Mouse (Mus musculus) cortical plate, adult 2 months (tissue): ENCODE results near the gene Lekr1. TPM values are rescaled to one million over a fixed set of nuclear protein-coding genes. Genes with fewer than 3 reads are reported as not detected.

Experiments used
- H3K27ac ChIP-seq: fragments of 200-500 bp; 2 replicates; pipeline ENCODE4 v1.5.1; 2012; ENCODE audit warnings: low read length, control low read depth, inconsistent platforms; ENCODE audit not compliant: insufficient read depth
- H3K4me1 ChIP-seq: fragments of 200-500 bp; 2 replicates; pipeline ENCODE4 v1.6.1; 2011; ENCODE audit warnings: low read length; ENCODE audit not compliant: control insufficient read depth, insufficient read depth
- H3K4me3 ChIP-seq: fragments of 200-500 bp; 2 replicates; pipeline ENCODE4 v1.5.1; 2011; ENCODE audit warnings: mild to moderate bottlenecking, low read length, control low read depth; ENCODE audit not compliant: insufficient read depth
- CTCF ChIP-seq: fragments of 200-500 bp; IDR thresholded peaks from 2 replicates; pipeline ENCODE4 v1.5.1; 2011; ENCODE audit warnings: mild to moderate bottlenecking, control low read depth, low read length; ENCODE audit not compliant: insufficient read depth; ENCODE audit errors: extremely low read depth
- POLR2A ChIP-seq: fragments of 200-500 bp; IDR thresholded peaks from 2 replicates; pipeline ENCODE4 v1.6.1; 2011; ENCODE audit warnings: mild to moderate bottlenecking, low read length, control low read depth; ENCODE audit not compliant: insufficient read depth; ENCODE audit errors: extremely low read depth
- polyA plus RNA-seq: library from polyadenylated mRNA; depleted of rRNA; stranded (reverse); fragments of >200 nt; gene quantifications from 2 replicates; pipeline ENCODE4 v1.2.3, GENCODE M21; 2012

Lekr1 gene
- polyA plus RNA-seq, 1 experiment: 6.6 TPM

DNA sequence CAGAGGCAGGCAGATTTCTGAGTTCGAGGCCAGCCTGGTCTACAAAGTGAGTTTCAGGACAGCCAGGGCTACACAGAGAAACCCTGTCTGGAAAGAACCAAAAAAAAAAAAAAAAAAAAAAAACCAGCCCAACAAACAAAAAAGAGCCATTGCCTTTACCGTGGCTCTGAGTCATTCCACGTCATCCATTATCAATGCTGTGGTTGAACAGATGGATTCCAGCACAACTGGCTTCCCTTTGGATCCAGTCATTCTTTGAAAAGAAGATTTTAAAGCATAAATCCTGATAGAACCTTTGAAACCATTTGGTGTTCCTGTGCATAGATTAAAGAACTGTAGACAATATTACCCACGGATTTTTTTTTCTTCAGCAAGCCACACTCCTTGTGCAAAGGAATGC is 32.4 kb upstream of the Lekr1 start:
- TF ChIP-seq CTCF (no peak), POLR2A (no peak)
- H3K4me3 ChIP-seq: no peak overlapping the region

DNA sequence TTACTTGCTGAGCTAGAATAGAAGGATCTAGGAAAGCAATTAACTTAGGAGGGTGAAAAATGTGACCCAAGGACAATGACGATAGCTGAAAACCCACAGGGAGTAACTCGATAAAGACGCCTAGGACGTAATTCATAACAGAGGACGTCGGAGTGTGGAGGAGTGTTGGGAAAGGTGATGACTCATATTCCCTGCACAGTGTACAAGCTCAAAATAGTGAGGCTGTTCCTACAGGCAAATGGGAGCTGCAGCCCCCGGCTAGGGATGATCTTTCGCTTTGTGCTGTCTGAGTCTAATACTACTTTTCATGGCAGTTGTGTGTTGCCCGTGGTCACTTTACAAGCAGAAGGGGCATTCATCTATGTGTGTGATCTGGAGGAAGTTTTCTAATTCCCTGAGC is 30.0 kb upstream of the Lekr1 start:
- no peak for TF ChIP-seq POLR2A
- TF ChIP-seq CTCF: no peak
- no peak overlapping the region for H3K4me3 ChIP-seq
- peaks cover 1% of the 10 kb centered on the region; the same call in 1 of the 2 replicates for H3K4me1 ChIP-seq
- no peak overlapping the region for H3K27ac ChIP-seq

More for the DNA sequence above, 32.4 kb upstream of the Lekr1 start:
- no peak overlapping the region for H3K27ac ChIP-seq
- peaks cover 1% of the 10 kb centered on the region; the same call in 1 of the 2 replicates for H3K4me1 ChIP-seq

DNA sequence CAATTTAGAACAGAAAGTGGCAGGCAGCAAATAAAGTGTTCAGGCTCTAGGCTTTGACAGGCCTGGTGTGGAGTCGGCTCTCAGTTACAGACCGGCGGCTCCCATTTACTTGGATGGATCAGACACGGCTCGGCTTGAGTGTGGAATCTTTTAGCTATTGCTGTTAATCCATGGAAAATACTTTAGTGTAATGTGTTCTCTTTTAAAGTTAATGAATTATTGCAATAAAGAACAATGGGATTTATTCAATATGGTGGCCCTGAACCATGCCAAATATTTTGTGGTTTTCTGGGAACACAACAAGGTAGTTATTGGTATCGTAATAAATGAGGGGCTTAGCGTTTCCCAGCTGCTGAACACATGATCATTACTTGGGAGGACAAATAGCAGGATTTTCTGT is 28.7 kb upstream of the Lekr1 start:
- H3K27ac ChIP-seq: no peak overlapping the region
- H3K4me3 ChIP-seq: no peak overlapping the region
- TF ChIP-seq CTCF: no peak
- no peak for TF ChIP-seq POLR2A
- H3K4me1 ChIP-seq: peaks cover 1% of the 10 kb centered on the region; the same call in 1 of the 2 replicates

DNA sequence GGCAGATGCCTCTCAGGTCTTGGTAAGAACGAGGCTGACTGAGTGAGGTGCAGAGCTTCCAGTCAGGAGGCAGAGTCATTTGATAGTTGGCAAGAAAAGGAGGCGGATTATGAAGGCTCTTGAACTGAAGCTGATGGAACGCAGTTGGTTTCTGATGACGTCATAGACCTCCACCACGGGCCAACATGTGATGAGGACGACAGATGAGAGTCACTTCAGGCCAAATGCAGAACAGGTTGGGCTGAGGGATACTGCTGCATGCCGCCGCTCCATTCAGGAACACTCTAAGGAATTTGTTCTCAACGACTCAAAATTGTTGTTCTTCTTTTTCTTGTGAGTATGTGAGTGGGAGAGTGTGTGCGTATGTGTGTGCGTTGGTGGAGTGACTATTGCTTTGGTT is 27.1 kb upstream of the Lekr1 start:
- no peak for TF ChIP-seq POLR2A
- TF ChIP-seq CTCF: no peak
- Histone ChIP-seq H3K4me1 (peaks cover 1% of the 10 kb centered on the region; the same call in 1 of the 2 replicates), H3K4me3 (no peak overlapping the region), H3K27ac (no peak overlapping the region)

DNA sequence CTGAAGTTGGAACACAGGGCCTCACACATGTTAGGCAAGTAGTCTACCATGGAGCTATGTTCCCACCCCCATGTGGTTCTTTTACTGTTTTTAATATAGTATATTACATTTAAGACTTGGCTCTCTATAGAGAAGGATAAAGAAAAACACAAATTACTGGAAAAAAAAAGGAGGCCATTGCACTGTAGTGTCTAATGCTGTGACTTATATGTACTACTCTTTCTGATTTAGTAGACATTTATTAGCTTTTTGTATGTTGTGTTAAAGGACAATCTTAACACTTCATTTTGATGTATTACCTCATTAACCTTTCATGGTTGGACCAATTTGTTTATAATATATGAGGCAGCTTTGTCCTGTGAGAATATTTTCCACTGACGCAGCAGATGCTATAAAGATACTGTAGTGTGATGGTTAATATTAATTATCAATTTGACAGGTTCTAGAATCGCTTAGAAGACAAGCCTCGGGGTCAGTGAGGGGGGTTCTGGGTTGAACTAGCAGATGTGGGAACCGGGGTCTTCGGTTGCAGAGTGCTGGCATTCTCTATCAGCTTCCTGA is 26.5 kb upstream of the Lekr1 start:
- H3K4me3 ChIP-seq: no peak overlapping the region
- no peak overlapping the region for H3K27ac ChIP-seq
- no peak for TF ChIP-seq CTCF
- no peak for TF ChIP-seq POLR2A
- peaks cover 1% of the 10 kb centered on the region; the same call in 1 of the 2 replicates for H3K4me1 ChIP-seq

DNA sequence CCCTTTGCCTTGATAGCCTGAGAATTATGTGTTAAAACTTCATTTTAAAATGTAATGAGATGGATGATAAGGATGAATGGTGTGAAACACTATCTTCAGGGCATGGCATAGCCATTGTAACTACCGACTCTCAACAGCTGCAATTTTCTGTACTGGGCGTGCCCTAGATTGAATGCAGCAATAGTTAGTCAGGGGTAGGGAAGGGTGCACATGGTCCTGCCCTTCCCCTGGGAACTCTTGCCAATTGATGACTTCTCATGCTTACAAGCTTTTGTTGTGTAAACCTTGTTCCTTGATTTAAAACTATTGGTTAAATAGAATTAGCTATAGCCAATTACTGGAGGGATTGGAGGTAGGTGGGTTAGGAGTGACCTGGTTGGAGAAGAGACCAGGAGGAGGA is 23.1 kb upstream of the Lekr1 start:
- Histone ChIP-seq H3K4me1 (no peaks in the 10 kb centered on the region), H3K27ac (no peak overlapping the region), H3K4me3 (no peak overlapping the region)
- no peak for TF ChIP-seq POLR2A
- no peak for TF ChIP-seq CTCF

DNA sequence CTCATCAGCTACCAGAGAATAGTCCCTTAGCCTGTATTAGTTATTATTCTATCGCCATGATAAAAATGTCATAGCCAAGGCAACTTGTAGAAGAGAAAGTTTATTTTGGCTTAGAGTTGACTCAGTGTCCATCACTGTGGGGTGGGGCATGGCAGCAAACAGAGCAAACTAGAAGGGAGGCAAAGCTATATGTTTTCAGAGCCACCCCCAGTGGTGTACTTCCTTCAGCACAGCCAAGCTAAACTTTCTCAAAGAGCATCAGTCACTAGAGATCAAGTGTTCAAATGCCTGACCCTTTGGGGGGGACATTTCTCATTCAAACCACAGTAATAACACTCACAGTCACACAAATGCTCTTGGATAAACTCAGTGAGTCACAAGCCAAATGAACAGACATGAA is 22.4 kb upstream of the Lekr1 start:
- Histone ChIP-seq H3K27ac (no peak overlapping the region), H3K4me1 (no peaks in the 10 kb centered on the region), H3K4me3 (no peak overlapping the region)
- TF ChIP-seq POLR2A (no peak), CTCF (no peak)

DNA sequence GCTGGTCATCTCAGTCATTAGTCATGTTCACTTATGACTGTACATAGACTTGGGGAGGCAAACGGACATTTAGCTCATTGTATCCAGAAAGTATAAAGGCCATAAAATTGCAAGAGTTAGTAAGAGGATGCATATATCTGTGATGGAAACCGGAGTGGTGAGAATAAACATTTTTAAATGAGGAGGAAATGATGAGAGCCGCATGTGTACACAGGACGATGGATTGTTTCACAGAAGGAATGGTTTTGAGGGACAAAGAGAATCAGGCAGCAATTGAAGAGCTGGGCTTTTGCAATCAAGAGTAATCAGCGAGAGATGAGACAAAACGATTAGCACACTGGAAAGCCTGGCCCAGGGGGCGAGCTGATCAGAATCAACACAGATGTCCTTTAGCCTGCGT is 18.4 kb upstream of the Lekr1 start:
- no peak for TF ChIP-seq POLR2A
- no peak for TF ChIP-seq CTCF
- no peak overlapping the region for H3K4me3 ChIP-seq
- no peak overlapping the region for H3K27ac ChIP-seq
- H3K4me1 ChIP-seq: no peaks in the 10 kb centered on the region

DNA sequence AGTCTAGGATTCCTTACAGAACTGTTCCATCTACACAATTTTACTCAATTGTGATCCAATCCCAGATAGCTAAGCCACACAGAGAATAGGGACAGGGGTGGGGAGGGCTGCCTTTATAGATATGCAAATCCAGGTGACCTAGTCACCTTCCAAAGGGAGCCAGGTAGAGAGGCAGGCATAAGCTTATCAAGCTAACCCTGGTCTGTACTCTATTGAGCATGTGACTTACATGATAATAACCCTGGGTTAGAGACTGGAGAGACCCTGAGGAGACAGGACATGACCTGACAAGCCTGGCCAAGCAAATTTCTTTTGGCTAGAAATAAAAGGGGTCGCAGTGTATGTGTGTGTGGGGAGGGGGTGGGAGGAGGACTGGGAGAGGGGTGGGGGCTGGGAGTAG is 17.1 kb upstream of the Lekr1 start:
- no peak overlapping the region for H3K27ac ChIP-seq
- H3K4me3 ChIP-seq: no peak overlapping the region
- no peak for TF ChIP-seq CTCF
- no peak for TF ChIP-seq POLR2A
- no peaks in the 10 kb centered on the region for H3K4me1 ChIP-seq

DNA sequence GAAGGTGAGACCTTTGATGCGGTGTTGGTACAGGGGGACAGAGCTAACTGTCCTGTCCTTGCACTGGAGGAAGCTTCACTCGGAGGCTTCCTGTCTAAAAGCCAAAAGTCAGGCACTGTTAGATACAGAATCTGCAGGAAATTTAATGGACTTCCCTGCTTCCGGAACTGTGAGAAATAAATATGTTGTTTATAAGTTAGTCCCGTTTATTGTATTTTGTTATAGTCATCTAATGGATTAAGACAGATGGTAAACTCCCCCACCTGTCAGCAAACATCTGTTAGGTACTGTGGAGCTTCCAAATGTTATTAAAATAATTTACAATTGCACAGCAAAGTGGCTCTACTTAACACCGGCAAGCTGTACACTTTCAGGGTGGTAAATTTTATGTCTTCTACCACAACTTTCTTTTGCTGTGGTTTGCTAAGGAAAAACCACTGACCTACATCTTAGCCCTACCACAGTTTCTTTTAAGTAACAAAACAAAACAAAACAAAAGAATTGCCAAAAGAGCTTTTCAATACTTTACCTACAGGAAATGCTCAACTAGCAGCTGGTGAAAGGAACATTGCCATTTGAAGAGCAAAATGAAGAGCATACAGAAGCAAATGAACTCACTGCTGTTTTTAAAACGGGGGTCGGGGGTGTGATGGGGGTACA is 15.7 kb upstream of the Lekr1 start:
- Histone ChIP-seq H3K4me3 (no peak overlapping the region), H3K4me1 (no peaks in the 10 kb centered on the region), H3K27ac (no peak overlapping the region)
- TF ChIP-seq CTCF (no peak), POLR2A (no peak)
